Mouse (Mus musculus) T-helper 1 cell (primary cell): ENCODE measurements around the gene Trim63.

Experiments
- in situ Hi-C: fragments of 300-600 bp; cut with MboI, MseI; formaldehyde crosslinking; loops from one replicate; pipeline ENCODE4 v1.15.1; 2025; ENCODE audit warnings: high pct_unique_total_duplicates

Trim63 gene

DNA sequence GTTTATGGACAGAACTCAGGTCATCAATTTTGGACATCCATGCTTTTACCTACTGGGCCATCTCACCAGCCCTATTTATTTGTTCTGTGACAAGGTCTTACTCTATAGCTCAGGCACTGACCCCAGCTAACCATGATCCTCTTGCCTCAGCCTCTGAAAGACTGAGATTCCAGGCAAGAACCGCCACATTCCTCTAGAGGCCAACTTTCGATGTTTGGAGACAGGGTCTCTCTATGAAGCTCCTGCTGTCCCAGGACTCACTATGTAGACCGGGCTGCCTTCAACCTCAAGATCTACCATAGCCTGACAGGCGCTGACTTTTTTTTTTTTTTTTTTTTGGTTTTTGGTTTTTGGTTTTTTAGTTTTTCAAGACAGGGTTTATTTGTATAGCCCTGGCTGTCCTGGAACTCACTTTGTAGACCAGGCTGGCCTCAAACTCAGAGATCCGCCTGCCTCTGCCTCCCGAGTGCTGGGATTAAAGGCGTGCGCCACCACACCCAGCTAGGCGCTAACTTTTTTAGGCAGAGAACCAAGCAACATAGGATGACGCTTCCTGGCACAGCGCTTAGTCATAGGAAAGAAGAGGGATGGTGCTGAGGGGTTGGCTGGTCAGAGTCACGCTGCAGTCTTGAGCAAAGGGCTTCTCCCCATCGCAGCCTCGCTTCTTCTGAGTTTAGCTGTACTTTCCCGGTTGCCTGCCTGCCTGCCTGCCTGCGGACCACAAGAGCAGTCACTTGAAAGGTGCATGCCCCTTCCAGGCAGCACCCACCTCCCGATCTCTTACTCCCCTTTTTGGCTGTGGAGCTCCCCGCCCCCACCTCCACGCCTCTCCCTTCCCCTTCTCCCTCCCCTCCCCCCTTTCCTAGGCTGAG is 16.1 kb upstream of the Trim63 start:
- in situ Hi-C loops: no loop called here

DNA sequence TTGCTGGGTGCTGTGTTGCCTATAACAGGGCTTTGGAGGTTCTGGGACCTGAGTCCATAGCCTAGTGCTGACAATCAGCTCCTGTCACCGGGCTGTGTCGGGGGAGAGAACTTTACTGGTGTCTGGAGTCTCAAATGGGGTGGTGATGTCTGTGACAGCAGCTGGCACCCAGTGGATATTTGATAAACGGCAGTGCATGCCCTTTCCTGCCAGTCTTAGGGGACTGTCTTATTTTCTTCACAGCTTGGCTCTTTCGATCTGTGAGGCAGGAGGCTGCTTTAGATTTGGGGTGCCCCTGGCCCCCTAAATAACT is 15.5 kb upstream of the Trim63 start:
- in situ Hi-C loops: no loop called here

GRCm38 (mm10) chr4:134300316-134300715 is 14.6 kb upstream of the Trim63 start:
- in situ Hi-C loops: no loop called here

GRCm38 (mm10) chr4:134302084-134302483 is 12.8 kb upstream of the Trim63 start:
- in situ Hi-C loops: no loop called here

GRCm38 (mm10) chr4:134306963-134307362 is 8.0 kb upstream of the Trim63 start:
- in situ Hi-C loops: no loop called here

GRCm38 (mm10) chr4:134307367-134308072 is 7.4 kb upstream of the Trim63 start:
- in situ Hi-C loops: no loop called here

GRCm38 (mm10) chr4:134310106-134310505 is 4.8 kb upstream of the Trim63 start:
- in situ Hi-C loops: no loop called here

- in situ Hi-C loops: no loop called here
Observed at GRCm38 (mm10) chr4:134310656-134311055, 4.3 kb upstream of the Trim63 start.

DNA sequence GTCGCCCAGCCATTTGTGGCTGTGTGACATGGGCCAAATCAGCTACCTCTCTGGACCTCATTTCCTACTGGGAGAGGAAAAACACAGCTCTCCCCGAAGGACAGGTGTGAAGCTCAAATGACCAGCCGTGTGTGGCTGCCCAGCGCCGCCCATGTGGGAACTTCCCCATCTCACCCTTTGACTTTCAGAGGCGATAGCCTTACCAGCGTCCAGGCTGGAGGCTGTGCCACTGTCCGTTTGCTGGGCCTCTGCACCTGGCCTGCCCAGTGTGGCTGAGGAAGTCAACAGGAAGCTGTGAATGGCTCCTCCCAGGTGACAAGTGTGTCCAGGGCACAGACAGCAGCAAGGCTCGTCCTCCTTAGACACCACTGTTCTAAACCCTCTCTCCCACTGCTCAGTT is 3.1 kb upstream of the Trim63 start:
- in situ Hi-C loops: no loop called here

DNA sequence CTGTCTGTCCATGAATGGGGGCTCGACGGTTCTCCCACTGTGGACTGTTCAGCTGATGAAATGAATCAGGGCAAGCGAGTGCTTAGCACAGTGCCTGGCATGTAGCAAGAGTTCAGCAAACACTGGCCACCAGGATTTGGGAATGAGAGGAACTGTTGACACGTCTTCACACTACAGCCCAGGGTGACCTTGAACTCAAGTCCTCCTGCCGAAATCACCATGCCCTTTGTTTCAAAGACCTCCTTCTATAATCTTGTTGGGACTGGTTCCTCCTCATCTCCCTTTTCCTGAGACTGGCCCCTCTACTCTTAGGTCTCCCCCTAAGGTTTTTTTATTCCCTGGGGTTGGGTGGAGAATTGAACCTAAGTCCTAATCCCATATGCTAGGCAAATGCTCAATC is 2.6 kb upstream of the Trim63 start:
- in situ Hi-C loops: no loop called here

DNA sequence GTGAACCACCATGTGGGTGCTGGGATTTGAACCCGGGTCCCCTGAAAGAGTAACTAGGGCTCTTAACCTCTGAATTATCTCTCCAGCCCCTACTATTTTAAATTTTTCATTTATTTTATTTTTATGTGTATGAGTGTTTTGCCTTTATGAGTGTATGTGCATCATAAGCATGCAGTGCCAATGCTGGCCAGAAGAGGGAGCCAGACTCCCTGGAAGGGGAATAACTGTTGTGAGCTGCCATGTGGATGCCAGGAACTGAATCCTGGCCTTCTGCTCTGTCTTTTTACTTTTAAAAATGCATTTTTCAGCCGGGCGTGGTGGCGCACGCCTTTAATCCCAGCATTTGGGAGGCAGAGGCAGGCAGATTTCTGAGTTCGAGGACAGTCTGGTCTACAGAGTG is 2.0 kb upstream of the Trim63 start:
- in situ Hi-C loops: no loop called here

GRCm38 (mm10) chr4:134314081-134314655 is 752 bp upstream of the Trim63 start:
- in situ Hi-C loops: no loop called here

- in situ Hi-C loops: no loop called here
Observed at GRCm38 (mm10) chr4:134315470-134315869, 550 bp downstream of the Trim63 start.

DNA sequence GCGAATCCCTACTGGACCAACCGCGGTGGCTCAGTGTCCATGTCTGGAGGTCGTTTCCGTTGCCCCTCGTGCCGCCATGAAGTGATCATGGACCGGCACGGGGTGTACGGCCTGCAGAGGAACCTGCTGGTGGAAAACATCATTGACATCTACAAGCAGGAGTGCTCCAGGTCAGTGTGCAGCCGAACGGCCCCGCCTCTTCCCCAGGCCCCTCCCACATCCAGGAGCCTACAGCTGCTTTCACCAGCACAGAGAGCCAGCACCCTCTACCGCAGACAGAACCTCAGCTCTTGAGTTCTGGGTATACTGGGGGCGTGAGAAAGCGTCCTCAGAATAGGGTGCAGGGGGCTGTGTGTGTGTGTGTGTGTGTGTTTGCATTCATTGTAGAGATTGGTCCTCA is 1.5 kb downstream of the Trim63 start:
- in situ Hi-C loops: no loop called here

DNA sequence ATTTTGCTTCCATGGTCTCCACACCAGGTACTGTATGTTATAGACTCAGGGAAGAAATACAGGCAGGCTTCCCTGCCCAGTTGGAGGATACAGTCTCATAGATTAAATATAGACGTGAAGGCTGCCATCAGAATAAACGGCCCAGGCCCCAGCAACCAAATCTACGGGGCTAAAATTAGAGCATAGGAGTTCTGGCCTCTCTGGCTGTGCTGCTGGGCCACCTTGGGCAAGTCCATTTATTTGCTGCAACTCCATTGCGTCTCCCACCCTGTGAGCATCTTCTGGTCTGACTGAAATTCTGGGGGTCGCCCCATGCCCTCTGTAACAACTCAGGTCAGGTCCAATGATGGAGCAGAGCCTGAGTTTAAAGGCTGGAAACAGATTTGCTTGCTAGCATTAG is 4.2 kb downstream of the Trim63 start:
- in situ Hi-C loops: no loop called here

- in situ Hi-C loops: no loop called here
Observed at GRCm38 (mm10) chr4:134319674-134320073, 4.8 kb downstream of the Trim63 start.

DNA sequence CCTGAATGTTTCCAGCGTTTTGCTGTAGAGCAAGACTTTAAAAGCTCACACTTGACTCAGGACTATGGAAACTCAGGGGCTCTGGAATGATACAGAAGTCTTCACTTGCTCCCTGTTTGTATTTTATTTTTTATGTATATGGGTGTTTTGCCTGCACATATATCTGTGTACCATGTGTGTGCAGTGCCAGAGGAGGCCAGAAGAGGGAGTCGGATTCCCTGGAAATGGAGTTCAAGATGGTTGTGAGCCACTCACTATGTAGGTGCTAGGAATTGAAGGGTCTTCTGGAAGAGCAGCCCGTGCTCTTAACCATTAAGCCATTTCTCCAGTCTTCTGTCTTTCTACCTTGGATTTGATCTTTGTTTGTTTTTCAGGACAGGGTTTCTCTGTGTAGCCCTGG is 6.6 kb downstream of the Trim63 start:
- in situ Hi-C loops: no loop called here

DNA sequence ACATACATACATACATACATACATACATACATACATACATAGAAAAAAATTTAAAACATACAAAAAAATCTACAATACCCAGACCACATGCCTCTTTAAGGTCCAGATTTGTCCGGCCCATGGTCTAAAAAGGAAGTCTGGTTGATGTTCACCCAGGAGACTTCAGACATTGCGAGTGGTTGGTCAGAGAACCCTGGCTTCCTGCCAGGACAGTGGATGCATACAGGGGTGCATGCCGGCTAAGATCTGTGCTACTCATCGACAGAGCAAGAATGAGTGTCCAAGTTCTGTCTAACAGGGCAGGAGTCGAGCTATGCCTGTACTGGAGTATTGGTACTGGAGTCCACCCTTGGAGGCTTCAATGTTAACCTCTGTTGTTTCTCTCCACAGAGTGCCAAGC is 9.7 kb downstream of the Trim63 start:
- in situ Hi-C loops: no loop called here

GRCm38 (mm10) chr4:134326859-134327530 is 12.1 kb downstream of the Trim63 start:
- in situ Hi-C loops: no loop called here

DNA sequence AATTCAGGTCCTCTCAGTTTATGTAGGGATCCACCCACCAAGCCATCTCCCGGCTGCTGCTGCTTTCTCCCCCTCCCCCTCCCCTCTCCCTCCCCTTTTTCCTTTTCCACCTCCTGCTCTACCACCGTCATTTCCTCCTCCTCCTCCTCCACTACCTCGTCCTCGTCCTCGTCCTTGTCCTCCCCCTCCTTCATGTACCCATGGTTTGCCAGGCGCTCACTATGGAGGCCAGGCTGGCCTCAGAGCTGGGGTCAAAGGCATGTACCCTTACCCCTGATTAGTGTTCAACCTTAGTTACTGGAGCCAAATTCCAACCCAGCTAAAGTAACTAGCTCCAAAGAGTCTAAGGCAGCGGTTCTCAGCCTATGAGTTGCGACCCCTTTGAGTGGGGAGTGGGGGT is 13.2 kb downstream of the Trim63 start:
- in situ Hi-C loops: no loop called here

GRCm38 (mm10) chr4:134328832-134329231 is 13.9 kb downstream of the Trim63 start:
- in situ Hi-C loops: no loop called here

DNA sequence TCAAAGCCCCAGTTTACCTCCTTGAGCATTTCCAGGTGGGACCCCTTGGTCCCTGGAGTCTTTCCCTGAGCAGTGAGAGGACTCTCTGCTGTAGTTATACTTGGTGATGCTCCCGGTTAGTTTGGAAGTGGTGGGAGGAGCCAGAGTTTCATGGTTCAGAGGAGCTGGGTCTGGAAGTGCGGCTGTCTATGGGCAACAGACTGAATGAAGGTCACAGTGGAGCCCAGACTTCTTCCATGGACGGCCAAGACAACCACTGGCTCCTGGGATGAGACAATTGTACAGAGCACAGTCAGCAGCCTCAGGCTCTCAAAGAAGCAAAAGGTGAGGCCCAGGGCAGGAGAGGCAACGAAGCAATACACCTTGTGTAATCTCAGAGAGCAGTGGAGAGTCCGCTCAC is 15.4 kb downstream of the Trim63 start:
- in situ Hi-C loops: no loop called here
